Mouse (Mus musculus) 416B (cell line): ENCODE measurements at regions not wholly inside any gene's neighbourhood (a gene's known extent, or its start where the extent isn't known, plus 50 kb on each side); places are given as distances from the start of the nearest gene placed in this dataset.
A peak's percentile ranks its signal among the peaks of the same experiment; 100 is the strongest.

Source experiments
- DNase-seq: peaks from one replicate; pipeline ENCODE4 v3.0.0; 2011; ENCODE audit warnings: low read depth

DNA sequence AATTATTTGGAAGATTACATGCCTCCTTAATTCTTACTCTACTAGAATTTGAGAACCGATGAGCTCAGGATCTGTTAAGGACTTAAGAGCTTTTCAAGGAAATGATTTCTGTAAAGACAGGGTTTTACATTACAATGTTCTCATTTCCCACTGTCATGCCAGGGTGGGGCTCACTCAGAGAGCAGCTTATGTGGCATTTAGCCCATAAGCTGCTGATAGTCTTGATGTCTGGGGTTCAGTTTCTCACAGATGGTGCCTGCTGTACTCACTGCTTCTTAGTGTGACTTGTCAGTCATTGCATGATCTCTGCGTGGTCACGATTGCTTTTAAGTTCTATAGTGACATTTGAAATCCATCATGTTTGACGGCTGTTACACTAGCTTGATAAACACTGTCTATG, 484.8 kb downstream of the Pcdh17 start:
- DNase-seq: no peak

DNA sequence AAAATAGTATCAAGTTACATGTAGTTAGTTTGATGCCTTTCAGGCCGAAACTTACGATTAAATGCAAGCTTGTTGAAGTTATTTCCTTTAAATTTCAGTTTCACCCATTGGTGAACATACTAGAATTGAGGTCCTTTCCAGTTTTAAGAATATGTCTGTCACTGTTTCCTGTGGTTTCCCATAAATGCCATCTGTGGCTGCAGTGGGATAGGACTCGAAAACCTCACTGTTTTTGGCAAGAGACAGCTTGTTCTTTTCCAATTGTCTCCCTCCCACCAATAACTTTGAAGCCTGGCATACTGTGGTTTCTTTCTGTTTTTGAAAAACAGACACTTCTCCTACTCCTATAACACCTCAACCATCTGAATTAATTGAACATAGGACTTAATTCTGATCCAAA, 490.7 kb downstream of the Pcdh17 start:
- peak; percentile 65 for DNase-seq

DNA sequence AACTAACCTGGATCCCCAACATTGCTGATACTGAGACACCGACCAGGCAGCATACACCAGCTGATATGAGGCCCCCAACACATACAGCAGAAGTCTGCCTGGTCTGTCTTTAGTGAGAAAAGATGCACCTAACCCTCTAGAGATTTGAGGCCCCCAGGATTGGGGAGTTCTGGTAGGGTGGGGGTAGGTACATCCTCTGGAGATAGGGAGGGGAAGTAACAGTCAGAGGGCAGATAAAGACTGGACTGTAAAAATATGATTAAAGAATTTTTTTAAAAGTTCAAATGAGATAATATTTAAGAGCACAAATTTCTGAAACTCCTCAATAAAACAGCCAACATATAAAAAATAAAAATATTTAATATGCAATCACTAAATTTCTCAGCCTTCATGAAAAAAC, 511.9 kb downstream of the Pcdh17 start:
- DNase-seq: no peak

DNA sequence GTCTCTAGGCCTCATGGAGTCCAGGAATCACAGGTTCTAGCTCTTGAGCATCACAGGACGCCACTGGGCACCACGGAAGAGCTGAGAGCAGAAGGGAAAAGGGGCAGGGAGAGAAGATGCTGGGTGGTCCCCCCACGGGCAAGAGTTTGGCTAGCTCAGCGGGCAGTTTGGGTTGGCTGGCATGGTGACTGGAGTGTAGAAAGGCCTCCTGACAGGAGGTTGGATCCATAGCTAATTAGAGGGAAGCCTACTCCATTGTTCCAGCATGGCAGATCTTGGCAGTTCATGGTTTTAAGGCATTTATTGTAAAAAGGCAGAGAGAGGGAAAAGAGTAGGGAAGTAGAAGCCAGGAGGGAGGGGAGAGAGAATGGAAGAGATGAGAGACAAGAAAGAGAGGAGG, 544.4 kb downstream of the Pcdh17 start:
- no peak for DNase-seq

DNA sequence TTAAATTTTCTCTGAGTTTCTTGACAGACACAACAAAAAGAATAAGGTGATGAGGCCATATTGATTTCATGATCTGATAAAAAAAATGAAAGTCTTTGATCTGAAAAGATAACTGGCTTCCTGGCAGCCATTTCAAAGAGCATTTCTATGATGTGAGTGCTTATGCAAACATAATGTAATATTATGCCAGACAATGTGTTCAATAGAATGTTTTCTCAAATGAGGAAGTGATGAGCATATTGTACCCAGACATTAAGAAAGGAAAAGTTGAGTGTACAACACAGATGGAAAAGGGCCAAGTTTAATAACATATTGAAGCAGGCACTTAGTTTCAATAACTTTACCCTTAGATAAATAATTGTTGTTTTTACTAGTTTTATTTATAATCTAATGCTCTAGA, 569.0 kb downstream of the Pcdh17 start:
- peak; percentile 4 for DNase-seq
